Mouse (Mus musculus): ENCODE data around the gene Atg14. TPM values are rescaled to one million over a fixed set of nuclear protein-coding genes. Genes with fewer than 3 reads are reported as not detected.
"Not testable (repeated sequence)": the region's sequence is repeated elsewhere in the genome, so short reads cannot be mapped to it uniquely, and the experiment has no call there.

Gene Atg14
- total RNA-seq, 1 experiment from 2014 or later, result 12.3 TPM

DNA sequence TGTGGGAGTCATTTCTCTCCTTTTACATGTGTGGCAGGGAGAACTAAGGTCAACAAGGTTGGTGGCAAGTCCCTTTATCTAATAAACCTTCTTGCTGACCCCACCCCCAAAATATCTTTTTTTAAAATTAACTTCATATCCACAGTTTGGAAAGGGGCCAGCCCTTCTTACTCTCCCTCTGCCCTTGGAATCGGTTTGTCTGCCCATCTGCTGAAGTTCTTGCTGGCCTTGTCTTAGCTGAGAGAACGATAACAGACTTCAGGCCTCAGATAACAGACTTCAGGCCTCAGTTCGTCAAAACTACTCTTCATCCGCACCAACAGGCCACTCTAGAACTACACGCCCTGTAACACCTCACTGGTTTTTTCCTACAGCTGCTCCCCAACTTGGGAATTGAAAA lies 26.2 kb downstream of the Atg14 start:
- no peak for DNase-seq

GRCm38 (mm10) chr14:47542283-47542682 lies 28.2 kb downstream of the Atg14 start:
- no peak for DNase-seq

GRCm38 (mm10) chr14:47541325-47541948 lies 29.0 kb downstream of the Atg14 start:
- DNase-seq, result peak; percentile 21

DNA sequence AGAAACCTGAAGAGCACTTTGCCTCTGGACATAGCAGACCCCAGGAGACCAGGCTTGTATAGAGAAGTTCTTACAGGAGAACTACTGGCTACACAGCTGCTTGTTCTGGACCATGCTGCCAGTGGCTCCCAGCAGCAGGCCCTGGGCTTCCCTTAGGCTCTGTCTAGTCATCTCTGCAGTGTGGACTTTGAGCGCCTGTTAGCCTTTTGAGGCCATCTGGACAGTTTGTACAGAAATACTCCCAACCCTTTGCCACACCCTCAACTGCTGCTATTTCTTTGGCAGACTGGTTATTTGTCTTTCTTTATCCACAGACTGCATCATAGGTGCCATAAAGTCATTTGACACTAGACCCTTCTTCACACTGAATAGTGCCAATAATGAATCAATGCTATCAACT lies 35.4 kb downstream of the Atg14 start:
- DNase-seq, result no peak

- DNase-seq, result no peak
Measured at GRCm38 (mm10) chr14:47534176-47534525, 36.3 kb downstream of the Atg14 start.

GRCm38 (mm10) chr14:47533365-47534175 lies 36.9 kb downstream of the Atg14 start:
- DNase-seq, result peak; percentile 75

DNA sequence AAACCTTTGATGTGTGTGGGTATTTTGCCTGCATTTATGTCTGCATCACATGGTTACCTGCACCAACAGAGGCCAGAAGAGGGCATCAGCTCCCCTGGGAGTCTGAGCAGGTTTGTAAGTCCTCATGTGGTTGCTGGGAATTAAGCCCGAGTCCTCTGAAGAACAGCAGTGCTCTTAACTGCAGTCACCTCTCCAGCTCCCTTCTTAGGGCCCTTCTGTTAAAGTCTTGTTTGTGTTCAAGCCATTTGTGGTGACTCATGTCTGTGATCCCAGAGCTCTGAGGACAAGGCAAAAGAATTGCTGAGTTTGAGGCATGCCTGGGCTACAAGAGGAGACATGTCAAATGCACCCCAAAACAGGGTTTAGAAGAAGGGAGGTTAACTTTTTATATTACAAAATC lies 38.0 kb downstream of the Atg14 start:
- no peak for DNase-seq

- DNase-seq, result not testable (repeated sequence)
Measured at GRCm38 (mm10) chr14:47529592-47529991, 40.9 kb downstream of the Atg14 start.

DNA sequence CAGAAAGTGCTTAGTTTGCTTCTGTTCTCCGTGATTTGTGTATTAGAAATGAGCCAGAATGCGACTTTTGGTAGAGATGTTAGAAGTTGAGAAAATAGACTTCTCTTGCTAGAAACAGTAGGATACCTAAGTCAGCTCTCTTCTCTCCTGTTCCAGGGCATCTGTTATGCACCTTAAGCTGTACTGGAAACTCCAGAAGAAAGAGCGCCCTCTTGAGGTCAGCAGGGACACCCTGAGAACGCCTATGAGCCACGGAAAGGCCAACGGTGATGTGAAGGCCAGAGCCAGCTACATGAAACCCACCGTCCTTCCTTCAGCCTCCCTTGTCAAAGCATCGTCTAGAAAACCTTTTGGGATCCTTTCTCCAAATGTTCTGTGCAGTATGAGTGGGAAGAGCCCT lies 41.4 kb downstream of the Atg14 start:
- peak; percentile 82 for DNase-seq

DNA sequence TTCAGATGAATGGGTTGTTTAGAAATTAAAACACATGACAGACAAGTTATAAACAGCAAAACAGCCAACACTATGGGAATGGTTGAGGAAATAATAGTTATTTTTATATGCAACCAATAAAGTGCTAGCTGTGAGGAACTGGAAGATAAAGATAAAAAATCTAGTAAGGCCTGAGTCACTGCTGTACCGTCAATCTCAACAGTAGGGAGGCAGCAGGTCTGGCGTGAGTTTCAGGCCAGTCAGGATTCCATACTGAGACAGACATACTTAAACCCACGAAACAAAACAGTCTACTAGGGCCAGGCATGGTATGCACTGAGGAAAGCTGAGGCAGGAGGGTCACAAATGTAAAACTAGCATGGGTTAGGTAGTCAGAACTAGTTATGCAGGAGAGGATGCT lies 42.2 kb downstream of the Atg14 start:
- no peak for DNase-seq

- no peak for DNase-seq
Measured at GRCm38 (mm10) chr14:47527833-47528232, 42.6 kb downstream of the Atg14 start.

GRCm38 (mm10) chr14:47525861-47526260 lies 44.6 kb downstream of the Atg14 start:
- DNase-seq, result no peak

DNA sequence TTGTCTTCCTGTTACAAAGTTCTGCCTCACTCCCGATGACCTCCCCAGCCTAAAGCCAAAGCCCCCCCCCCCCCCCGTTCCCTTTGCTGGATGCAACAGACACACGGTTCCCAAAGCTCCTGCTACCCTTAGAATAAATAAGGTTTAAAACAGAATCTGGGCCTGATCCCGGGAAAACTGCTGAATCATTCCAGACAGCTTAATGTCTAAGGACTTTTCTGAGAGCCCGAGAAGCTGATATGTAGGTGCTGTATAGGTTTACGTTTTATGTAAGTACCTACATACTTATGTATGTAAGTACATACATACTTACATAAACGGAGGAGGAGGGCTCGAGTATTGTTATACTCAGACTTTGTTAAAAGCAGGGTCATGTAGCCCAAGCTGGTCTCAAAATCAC lies 45.1 kb downstream of the Atg14 start:
- DNase-seq, result no peak

DNA sequence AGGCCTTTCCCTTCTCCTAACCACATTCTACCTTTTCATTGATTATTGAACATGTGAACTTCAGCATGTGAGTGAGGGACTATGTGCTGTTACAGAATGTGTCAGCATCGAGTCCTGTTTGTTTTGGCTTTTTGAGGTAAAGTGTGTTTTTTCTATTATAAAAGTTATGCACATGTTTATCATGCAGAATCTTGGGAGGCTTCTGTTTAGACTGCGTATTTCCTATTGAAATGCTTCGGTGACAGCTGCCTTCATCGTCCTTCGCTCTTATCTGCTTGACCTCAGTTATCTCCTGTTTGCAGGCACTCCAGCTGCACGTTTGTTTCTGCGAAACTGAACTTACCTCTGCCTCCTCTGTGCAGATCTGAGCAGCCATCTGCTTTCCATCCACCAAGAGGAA lies 48.1 kb downstream of the Atg14 start:
- no peak for DNase-seq

DNA sequence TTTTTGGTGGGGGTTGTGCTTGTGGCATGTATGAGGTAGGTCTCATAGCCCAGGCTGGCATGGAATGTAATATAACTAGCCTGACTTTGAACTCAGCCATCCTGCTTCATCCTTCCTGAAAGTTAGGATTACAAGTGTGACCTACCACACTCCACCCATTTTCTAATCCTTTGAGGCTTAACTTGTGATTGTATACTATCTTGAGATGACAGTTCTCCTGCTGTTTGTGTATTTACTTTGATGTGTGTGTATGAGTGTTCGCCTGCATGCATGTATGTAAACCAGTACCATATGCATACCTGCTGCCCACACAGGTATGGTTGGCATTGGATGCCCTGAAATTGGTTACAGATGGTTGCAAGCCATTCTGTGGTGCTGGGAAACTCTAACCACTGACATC lies 48.8 kb downstream of the Atg14 start:
- no peak for DNase-seq

GRCm38 (mm10) chr14:47520751-47521449 lies 49.5 kb downstream of the Atg14 start:
- DNase-seq, result no peak

DNA sequence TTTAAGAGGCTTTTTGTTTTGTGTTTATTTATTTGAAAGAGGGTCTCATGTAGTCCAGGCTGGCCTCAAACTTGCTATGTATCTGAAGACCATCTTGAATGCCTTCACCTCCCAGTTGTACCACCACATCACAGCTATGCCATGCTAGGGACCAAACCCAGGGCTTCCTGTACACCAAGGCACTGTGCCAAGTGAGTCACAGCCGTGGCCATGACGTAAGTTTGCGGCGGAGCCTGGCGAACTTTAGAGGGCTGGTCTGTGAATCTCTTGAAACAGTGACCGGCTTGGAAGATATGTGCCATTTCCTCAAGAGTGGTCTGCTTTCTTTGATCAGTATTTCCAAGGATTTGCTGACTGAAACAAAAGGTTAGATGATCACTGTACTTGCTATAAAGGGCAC lies 51.8 kb downstream of the Atg14 start:
- peak; percentile 83 for DNase-seq

GRCm38 (mm10) chr14:47516755-47517154 lies 53.7 kb downstream of the Atg14 start:
- no peak for DNase-seq

- DNase-seq, result peak; percentile 24
Measured at GRCm38 (mm10) chr14:47515636-47516035, 54.8 kb downstream of the Atg14 start.

GRCm38 (mm10) chr14:47514816-47515453 lies 55.5 kb downstream of the Atg14 start:
- DNase-seq, result peak; percentile 68

- DNase-seq, result no peak
Measured at GRCm38 (mm10) chr14:47513606-47514005, 56.8 kb downstream of the Atg14 start.

DNA sequence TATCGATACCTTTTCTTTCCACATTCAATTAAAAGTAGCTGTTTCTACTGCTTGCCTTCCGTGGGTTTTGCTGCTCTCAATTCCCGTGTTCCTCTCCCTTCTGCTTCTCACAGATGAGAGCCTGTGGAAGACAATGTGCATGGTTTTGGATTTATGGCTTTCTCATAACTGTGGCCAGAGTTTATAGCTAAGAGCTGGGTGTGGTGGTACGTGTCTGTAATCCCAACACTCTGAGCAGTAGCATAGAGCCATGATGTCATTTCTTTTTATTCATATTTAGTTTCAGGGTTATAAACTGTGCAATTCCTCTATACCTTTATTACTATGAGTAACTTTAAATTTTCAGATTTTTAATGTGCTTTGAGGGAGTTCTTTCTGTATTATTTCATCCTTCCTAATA lies 60.2 kb downstream of the Atg14 start:
- no peak for DNase-seq

DNA sequence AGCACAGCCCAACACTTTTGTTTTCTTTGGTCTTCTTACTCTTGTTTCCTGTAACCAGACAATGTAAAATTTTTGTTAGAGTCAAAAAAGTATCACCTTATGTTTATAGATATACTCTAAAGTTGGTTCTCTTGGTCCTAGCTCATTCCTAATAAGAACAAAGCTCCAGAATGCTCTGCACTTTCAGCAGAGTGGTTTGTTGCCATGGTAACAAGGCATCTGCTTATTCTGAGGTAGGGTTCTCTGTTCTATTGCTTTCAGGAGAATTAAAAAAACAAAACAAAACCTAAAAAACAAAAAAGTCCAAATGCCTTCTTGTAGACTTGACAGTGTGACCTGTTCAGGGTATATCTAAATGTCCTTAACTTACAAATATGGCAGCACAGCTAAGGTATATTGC lies 62.4 kb downstream of the Atg14 start:
- DNase-seq, result no peak
